Mouse (Mus musculus): ENCODE results near the gene Kif5a. TPM values are rescaled to one million over a fixed set of nuclear protein-coding genes. Genes with fewer than 3 reads are reported as not detected.
A peak's percentile ranks its signal among the peaks of the same experiment; 100 is the strongest.

Kif5a gene
- total RNA-seq, 2 experiments from 2014 or later: 0.49 to 0.72 TPM

DNA sequence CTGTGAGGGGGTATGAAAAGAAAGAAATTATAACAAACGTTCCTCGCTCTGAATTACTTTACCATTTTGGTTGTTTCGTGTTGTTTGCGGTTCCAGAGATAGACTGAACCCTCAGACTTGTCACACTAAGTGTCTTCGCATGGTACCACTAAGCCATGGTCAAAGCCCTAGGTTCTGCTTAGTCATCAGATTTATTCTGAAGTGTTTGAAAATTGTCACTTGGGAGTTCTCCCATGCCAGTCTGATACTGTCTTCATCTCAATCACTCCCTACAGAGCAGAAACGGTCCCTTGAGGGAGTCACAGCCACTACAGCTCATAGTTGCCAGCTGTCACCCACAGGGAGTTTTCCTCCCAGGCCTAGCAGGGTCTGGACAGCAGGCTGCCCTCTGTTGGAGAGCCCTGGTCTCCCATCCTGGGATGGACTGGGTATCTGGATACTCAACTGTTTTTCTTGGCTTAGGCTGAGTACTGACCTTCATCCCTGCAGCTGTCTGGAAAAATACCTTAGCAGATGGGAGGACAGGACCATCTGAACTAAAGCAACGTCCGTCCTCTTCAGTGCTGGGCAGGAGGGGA, 36.7 kb downstream of the Kif5a start:
- intact Hi-C loops (cut with DNase I): no loop called here
- DNase-seq: peak in 1 of 2 experiments; percentile 24

- no peak for DNase-seq
- intact Hi-C loops (cut with DNase I): no loop called here
These were observed 37.4 kb downstream of the Kif5a start for GRCm38 (mm10) chr10:127225732-127226131.

GRCm38 (mm10) chr10:127225213-127225612, 37.9 kb downstream of the Kif5a start:
- intact Hi-C loops (cut with DNase I): no loop called here
- no peak for DNase-seq

DNA sequence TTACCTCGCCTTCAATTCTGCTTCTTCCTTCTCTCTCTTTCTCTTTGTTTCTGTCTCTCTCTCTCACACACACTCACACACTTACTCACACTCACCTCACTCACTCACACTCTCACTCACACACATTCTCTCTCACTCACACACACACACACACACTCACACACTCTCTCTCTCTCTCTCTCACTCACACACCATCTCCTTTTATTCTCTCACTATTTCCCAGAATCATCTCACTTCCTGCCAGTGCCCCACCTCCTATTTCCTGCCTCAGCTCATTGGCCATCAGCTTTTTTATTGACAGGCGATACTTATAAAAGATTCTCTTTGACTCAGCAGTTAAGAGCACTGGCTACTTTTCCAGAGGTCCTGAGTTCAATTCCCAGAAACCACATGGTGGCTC, 44.8 kb downstream of the Kif5a start:
- no peak for DNase-seq
- intact Hi-C loops (cut with DNase I): no loop called here

GRCm38 (mm10) chr10:127217177-127217576, 46.0 kb downstream of the Kif5a start:
- DNase-seq: no peak
- intact Hi-C loops (cut with DNase I): no loop called here

GRCm38 (mm10) chr10:127216456-127216855, 46.7 kb downstream of the Kif5a start:
- DNase-seq: no peak
- intact Hi-C loops (cut with DNase I): no loop called here

GRCm38 (mm10) chr10:127214422-127214803, 48.7 kb downstream of the Kif5a start:
- no peak for DNase-seq
- intact Hi-C loops (cut with DNase I): no loop called here

- DNase-seq: no peak
- intact Hi-C loops (cut with DNase I): no loop called here
These were observed 49.3 kb downstream of the Kif5a start for GRCm38 (mm10) chr10:127213704-127214421.

- intact Hi-C loops (cut with DNase I): no loop called here
- no peak for DNase-seq
These were observed 49.9 kb downstream of the Kif5a start for GRCm38 (mm10) chr10:127213272-127213671.

DNA sequence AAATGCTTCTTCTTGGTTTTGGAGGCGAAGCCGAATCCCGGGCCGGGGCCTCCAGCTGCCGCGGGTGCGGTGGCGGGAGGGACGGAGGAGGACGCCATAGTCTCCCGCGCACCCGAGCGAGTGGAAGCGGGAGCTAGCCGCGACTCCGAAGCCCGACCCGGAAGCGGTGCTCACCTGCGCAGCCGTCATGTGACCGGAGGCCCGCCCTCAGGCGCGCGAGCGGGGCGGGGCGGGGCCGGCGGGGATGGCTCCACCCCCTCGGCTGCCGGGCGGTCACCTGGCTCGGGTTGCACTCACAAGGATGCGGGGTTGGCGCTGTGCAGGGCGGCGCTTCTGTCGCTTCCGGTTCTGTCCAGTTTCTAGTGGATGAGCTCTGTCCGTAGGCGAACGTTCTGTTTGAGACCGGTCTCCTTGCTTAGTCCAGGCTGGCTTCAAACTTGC, 51.7 kb downstream of the Kif5a start, which contains the start of gene Pip4k2c:
Pip4k2c (minus strand) TSS at position 172 of the 441 bp plus-strand sequence.
- intact Hi-C loops (cut with DNase I): no loop called here
- DNase-seq: peak; percentile 89 to 91

DNA sequence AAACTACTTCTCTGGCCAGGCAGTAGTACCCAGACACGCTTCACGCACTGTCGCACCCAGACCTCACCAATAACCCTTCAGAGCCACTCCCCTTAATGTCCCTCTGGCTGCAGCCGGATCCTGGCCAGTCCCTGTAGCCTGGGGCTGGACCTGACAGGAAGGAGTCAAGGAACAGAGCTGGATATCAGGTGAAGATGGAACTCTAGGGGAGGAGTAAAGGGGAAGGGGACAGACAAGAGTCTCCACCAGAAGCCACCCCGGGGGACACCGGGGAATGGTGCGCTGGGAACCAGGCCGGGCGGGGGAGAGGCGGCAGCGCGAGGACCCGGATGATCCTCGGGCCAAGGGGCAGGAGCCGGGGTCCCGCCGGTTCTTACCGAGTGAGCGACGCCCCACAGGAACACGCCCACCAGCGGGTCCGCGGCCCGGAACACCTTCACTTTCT, 52.2 kb downstream of the Kif5a start:
- intact Hi-C loops (cut with DNase I): no loop called here
- DNase-seq: peak in 1 of 2 experiments; percentile 49

DNA sequence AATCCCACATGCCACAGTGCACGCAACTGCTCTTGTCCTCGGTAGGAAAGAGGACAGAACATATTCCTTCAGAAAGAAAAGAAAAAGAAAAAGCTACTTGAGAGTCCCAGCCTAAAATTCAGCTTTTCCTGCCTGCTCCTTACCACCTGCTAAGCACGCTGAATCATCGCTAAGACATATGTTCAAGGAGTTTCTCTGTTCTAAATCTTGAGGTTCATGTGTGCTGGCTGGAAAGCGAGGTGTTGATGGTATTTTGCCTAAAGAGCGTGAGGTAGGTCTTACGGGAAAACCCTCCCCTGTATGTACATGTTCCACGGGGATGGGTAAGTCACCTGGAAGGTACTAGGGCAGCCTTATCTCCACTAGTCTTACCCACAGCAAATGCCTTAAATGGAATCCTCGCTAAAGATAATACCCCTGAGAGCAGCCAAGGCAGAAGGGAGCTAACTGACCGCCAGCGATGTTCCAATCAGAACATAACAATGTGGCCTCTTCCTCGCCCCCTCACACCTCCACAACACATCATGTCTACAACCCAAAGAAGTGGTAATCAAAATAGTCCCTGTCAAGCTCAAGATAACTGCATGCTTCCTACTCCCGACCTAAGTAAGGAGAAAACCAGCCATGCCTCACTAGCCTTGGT, 53.1 kb downstream of the Kif5a start:
- DNase-seq: no peak
- intact Hi-C loops (cut with DNase I): no loop called here

DNA sequence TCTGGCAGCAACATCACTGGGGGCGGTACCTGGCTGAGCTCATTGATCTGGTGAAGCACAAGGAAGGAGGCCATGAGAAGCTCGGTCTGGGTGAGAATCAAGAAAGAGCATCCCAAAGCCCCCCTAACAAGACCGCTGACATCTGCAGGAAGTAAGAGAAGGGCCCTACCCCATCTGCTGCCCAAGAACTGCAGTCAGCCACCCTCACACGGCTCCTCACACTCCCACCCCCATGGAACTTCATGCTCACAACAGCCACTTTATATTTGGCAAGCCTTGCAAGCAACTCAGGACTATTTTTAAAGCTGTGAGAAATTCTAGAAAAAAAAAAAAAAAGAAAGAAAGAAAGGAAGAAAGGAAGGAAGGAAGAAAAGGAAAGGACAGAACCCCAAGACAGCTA, 54.2 kb downstream of the Kif5a start:
- intact Hi-C loops (cut with DNase I): no loop called here
- no peak for DNase-seq

- intact Hi-C loops (cut with DNase I): no loop called here
- DNase-seq: no peak
These were observed 57.8 kb downstream of the Kif5a start for GRCm38 (mm10) chr10:127205373-127205772.

DNA sequence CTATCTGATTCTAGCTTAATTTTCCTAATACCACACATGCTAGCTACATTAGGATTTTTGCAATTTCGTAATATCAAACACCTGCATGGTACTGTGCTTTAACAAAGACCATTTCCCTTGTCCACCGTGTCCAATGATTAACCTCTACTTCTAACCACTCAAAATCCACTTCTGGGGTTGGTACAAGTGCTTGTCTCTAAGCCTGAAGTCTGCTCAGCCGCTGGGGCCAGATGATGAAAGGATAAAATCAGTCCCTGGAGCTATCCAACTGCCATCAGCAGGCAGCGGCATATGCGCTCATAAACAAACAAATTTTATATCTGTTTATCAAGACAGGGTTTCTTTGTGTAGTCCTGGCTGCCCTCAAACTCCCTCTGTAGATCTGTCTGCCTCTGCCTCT, 58.6 kb downstream of the Kif5a start:
- intact Hi-C loops (cut with DNase I): no loop called here
- no peak for DNase-seq

DNA sequence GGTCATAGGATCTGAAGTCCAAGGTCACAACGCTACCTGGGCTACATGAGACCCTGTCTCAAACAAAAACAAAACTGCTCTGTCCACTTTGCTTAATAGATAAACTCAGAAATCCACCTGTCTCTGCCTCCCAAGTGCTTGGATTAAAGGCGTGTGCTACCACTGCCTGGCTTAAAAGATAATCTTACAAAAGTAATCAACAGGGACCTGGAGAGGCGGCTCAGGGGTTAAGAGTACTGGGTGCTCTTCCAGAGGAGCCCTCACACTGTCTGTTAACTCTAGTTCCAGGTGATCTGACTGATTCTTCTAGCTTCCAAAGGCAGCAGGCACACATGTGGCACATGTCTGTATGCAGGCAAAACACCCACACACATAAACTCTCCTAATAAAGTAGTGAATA, 60.0 kb downstream of the Kif5a start:
- intact Hi-C loops (cut with DNase I): no loop called here
- DNase-seq: no peak

DNA sequence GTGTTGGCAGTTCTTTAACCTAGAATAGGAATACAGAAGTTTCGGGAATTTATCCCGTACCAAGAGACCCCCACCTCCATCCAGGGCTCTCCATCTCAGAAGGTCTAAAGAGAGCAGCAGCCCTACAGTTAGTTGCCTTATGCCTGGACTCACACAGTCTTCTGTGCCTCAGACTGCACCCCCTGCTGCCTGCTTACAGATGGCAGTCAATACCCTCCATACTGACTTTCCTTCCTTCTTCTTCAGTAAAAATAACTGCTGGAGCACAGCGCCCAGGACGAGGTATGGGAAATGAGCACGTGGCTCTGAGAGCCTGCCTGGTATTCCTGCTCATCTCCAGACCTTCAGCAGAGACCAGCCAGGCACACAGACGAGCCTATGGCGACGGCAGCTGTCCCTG, 62.9 kb downstream of the Kif5a start:
- no peak for DNase-seq
- intact Hi-C loops (cut with DNase I): no loop called here

GRCm38 (mm10) chr10:127199474-127199873, 63.7 kb downstream of the Kif5a start:
- intact Hi-C loops (cut with DNase I): no loop called here
- DNase-seq: no peak

- intact Hi-C loops (cut with DNase I): no loop called here
- no peak for DNase-seq
These were observed 64.1 kb downstream of the Kif5a start for GRCm38 (mm10) chr10:127199068-127199467.

GRCm38 (mm10) chr10:127198492-127198891, 64.7 kb downstream of the Kif5a start:
- intact Hi-C loops (cut with DNase I): no loop called here
- no peak for DNase-seq

DNA sequence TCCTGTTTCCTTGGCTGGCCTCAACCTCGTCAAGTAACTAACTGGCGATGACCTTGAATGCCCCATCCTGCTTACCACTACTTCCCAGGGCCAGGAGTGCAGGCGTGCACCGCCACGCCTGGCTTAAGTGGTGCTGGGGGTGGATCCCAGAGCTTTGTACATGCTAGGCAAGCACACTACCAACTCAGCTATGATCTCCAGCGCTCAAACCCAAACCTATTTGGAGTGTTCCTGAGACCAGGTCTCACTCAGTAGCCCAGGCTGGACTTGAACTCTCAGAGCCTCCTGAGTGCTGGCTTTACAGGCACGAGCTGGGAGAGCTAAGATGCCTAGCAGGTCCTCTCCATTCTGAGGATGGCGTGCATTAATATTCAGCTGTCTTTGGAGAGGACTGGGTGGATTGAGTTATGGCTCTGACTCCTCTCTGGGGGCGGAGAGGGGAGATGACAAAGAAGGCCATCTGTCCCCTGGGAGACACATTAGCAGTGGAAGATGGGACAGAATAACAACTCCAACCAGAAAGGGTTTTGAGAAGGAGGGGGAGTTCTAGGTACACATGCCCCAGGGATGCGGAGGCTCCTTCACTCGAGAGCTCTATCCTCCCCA, 65.5 kb downstream of the Kif5a start:
- intact Hi-C loops (cut with DNase I): no loop called here
- no peak for DNase-seq
